Mouse (Mus musculus): Measurements from ENCODE around the gene Rpl27a.

Rpl27a gene

DNA sequence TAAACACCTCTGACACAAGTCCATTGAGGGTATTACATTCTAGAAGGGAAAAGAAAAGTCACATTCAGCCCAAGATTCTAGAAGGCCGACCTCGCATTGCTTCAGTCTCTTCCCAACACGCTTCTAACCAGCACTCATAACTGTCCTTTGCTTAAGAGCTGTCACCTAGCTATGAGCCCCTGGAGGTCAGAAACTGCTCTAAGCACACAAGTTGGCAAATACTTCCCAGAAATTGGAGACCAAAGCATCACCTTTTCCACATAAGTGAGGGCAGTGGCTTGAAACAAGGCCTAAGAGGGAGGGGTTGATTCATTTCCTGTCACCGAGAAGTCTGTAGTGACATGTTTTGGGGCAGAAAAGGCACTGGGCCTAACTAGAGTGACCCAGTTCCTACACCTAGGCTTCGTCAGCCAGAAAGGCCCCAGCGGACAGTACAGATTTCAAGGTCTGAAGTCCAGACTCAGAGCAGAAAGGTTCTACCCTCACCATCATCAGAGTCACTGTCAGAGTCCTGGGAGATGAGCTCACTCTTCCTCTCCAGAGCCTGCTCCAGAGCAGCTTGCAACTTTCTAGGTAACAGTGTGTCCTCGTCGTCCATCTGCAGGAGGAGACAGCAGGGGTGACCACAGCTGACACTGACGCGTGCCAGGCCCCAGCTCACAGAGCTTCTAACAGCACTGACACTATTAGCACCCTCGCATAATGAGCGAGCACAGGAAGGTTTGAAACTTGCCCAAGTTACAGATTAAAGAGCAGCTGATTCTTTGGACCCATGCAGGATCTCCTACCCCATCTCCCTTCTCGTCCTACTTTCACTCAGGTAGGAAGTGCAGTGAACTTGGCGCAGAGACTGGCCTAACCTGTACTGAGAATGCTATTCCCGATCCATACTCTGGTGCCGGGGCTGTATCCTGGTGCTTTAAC lies 7.1 kb downstream of the Rpl27a start:
- in situ Hi-C loops (cut with MboI), result no loop called here

DNA sequence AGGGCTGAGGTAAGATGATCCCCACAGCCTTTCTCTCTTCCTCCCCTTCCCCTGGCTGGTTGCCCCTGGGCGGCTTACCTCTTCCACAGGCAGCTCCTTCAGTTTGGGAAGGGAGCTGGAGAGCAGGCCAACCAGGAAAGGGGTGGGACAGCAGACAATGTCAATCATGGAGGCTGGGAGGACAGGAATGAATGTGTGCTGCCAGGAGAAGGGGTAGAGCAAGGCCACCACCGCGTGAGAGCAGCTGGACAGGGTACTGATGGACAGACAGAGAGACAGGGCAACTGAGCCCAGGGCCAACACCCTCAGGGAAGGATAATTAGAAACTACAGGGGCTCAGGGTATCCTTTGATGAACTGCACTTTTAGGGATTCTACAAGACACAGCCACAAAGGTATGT lies 8.6 kb downstream of the Rpl27a start:
- in situ Hi-C loops (cut with MboI), result no loop called here

DNA sequence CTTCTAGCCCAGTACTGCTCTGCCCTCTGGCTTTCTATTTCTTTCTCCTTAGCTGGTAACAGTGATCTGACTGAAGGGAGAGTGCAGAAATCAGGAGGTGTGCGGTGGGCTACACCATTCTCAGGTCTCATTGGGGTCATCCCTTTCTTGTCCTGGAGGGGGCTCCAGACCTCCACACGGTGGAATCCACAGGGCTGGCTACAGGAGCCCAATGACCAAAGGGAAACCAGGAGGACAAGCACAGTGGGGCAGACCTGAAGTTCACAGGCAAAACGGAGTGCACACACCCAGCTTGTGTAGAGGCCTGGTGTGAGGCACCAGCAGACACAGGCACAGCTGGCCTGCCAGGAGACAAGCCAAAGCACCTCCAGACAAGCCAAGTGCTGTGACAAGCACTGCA lies 9.4 kb downstream of the Rpl27a start:
- in situ Hi-C loops (cut with MboI), result no loop called here

DNA sequence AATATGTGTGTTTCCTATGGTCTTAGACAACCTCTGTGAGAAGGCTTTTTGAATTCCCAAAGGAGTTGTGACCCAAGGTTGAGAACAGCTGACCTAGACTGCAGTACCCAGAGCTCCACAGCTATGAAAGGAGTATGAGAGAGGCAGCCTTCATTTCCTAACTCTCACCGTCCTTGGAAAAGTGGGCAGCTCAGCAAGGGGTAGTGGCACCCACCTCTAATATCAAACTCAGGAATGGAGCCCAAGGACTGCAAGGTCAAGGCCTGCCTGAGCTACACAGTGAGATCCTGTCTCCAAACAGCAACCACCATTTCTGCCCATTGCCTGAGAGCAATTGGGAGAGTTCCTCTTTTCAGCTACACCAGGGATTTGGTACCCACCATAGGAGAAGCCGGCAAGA lies 10.8 kb downstream of the Rpl27a start:
- in situ Hi-C loops (cut with MboI), result no loop called here

DNA sequence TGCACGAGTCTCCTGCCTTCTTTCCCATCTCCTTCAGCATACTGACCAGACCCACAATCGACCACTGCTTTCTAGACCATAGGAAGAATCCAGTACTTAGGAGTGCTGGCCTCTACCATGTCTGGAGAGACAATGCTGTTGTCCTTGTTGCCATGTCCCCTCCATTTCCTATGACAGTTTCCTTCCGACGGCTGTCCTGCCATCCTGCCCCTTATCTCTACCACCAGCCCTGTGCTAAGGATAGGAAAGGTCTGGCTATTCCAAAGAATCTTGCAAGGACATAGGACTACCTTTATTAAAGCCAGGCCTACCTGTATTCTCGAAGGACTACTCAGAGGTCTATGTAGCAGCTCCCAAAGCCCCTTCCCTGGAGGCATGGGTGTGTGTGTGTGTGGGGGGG lies 12.6 kb downstream of the Rpl27a start:
- in situ Hi-C loops (cut with MboI), result no loop called here

DNA sequence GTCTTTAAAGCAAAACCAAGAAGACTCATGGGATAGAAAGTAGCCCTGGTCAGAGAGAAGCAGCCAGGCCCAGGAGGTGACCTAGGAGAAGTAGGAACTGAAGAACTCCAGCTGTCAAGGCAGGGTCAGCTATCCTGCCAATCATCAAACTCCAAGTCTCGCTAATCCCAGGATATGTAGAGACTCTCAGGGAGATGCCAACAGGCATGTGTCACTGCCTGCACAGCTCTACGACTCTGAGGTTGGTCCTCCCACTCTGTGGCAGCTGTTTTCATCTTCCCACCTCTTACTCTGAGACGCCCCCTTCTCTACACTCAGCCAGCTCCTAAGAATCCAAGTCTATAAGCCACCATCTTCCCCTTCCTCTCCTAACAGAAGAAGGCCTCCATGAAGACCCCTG lies 13.7 kb downstream of the Rpl27a start:
- in situ Hi-C loops (cut with MboI), result no loop called here

DNA sequence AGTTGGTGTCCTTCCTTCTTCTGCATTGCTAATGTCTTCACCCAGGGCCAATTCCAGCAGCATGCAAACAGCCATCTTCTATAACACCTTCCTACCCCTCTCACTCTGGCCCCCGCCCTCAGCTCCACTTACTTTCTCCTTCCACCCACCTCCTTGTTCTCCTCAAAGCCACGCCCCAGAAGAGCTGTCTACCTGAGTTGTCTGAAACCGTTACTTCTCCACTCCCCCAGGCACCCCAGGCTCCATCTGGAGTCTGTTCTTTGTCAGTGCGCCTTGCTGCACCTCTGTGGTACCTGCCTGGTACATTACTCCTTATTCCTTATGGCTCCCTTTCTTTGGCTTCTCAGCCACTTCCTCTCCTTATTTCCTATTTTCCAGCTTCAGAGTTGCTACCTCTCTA lies 14.2 kb downstream of the Rpl27a start:
- in situ Hi-C loops (cut with MboI), result no loop called here

DNA sequence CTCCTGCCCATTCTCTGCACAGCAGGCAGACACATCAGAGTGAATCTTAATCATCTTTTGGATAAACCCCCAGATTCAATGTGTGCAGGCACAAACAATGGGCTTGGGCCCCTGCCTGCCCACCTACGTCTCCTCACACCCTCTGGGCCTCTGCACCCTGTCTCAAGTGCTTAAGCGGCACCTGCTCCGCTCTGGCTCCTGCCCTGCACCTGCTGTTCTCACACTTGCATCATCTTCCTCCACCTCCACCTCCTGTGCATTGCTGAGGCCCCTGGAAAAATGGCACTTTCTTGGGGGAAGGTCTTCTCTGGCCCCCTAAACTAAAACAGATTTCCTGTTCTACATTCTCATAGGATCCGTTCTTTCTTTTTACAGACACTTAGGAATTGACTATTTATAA lies 14.9 kb downstream of the Rpl27a start:
- in situ Hi-C loops (cut with MboI), result no loop called here

DNA sequence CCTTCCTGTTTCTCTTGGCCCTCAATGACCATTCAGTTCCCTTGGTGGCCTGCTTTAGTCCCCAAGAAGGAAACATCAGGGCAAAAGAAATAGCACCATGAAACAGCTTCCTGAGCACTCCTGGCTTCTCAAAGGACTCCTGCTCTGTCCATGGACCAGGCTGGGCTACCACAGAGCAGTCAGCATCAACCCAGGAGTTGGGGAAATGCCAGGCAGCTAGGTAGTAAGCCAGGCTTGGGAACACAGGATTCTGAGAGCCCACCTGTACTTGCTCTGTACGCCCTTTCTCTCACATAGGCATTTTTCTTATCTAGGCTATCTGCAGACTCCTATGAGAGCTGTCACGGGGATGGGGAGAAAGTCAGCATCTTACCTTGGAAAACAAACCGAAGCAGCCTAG lies 16.0 kb downstream of the Rpl27a start:
- in situ Hi-C loops (cut with MboI), result no loop called here

DNA sequence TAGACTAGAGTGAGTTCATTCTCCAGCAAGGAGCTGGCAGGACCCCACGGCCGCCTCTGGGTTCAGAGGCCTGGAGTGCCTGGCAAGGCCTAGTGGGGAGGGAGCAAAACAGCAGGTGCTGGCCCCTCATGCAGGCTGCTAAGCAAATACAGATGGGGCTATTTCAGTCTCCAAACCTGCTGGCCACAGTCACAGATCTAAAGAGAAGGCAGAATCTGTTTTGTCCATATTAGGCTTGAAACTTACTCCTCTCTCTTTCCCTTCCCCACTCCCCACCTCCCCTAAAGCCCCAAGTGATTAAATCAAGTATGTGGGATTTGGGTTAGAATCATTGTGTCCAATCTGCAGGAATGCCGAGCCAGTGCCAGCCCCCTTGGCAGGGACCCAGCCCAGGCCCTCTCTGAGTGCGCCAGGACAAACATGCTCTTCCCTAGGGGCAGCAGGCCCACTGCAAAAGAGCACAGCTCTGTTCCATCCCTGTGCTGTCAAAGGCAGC lies 17.6 kb downstream of the Rpl27a start:
- in situ Hi-C loops (cut with MboI), result no loop called here

DNA sequence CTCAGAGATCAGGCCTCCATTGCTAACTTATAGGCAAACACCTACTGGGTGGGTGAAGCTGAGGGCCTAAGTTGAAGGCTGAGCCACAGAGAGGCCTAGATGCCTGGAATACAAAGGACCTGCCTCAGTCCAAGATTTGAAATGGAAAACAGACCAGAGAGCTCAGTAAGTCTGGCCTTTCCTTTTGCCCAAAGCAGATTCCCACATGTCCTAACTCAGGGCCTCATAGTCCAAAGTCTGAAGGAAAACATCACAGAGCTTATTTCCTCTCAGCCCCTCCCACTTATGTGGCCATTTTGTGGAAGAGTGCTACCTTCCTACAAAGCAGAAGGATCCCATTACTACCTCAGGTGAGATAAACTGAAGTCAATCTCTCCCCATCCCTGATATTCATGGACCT lies 22.0 kb downstream of the Rpl27a start:
- in situ Hi-C loops (cut with MboI), result no loop called here

DNA sequence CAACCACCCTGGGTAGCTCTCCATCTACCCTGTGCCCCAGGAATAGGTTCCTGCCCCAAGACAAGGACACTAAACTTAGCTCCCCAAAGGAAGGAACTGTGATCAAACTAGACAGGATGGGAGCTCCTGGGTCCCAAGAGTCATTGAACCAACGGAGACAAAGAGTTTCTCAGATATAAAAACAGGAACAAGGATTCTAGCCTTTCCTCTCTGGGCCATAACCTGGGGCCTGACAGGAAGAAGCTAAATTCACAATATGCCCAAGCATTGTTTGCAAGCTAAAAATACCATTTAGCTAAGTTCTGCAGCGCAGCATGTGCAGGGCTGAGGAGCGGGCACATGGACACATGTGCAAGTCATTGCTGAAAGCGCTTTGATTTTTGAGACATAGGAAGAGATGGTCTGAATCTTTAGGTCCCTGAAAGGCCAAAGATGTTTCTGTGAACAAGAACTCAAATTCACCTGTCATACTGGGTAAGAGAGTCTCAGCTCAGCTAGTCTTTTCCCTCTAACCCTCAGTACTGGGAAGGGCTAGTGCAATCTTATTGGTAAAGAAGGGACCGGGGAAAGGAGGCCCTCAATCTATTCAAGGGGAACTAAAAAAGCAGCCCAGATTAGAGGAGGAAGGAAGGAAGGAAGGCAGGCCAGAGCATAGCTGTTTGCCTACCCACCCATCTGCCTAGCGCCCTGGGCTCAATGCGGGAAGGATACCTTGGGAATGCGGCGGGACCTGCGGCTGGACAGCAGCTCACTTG lies 22.8 kb downstream of the Rpl27a start:
- in situ Hi-C loops (cut with MboI), result no loop called here

DNA sequence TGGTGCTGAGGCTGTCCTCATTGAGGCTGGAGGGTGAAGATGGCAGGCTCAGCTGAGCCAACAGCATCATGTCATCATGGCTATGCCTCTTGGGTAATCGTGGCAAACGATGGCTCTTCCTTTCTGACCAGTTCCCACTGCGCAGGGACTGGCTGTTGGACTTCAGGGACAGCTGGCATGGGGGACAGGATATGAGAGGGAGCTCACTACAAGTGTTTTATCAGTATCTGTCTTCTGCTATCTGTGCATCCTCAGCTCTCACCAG lies 23.3 kb downstream of the Rpl27a start:
- in situ Hi-C loops (cut with MboI), result no loop called here

DNA sequence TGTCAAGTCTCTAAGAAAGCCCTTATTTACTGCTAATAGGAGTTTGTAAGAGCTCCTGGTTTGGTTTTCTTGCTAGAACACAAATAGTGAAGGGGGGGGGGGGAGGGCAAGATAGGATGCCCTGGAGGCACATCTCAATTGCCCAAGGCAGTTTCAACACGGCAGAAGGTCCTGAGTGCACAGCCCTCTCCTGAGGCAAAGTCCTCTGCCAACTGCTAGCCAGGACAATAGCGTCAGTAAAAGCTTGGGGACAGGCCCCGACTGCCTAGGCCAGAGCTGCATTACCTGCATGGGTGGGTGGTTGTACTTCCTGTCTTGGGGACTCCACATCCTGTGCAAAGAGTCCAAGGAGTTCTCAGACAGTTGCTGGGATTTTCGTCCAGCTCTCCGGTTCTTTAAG lies 25.8 kb downstream of the Rpl27a start:
- in situ Hi-C loops (cut with MboI), result no loop called here

DNA sequence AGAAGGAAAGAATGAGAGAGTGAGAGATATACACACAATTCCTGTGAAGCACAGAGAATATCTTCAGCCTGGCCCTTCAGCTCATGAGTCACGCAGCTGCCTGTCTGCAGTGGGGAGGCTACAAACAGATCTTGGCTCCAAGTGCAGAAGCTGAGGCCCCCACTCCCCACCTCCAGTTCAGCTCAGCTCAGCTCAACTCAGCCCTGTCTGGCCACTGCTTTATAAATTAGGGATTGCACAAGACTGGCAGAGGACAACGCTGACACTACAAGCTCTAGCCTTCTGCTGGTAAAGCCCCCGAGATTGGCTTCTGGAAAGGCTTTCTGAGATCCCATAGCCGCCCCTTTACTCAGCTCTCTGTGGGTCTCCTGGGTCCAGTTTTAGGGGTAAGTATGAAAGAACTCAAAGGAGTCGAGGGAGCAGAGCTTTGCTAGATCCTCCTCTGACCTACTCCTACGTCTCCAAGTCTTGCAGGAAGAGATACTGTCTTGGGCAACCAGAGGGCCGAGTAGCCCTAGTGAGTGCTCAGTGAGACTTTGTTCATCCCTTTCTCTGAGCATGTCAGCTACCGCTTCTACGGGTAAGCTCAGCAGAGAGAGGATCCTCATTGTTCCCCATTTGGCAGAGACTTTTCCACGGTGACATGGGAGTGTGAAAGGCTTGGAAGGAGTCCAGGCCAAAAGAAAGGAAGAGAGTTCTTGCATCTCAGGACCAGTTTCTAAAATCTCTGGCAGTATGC lies 26.5 kb downstream of the Rpl27a start:
- in situ Hi-C loops (cut with MboI), result no loop called here

DNA sequence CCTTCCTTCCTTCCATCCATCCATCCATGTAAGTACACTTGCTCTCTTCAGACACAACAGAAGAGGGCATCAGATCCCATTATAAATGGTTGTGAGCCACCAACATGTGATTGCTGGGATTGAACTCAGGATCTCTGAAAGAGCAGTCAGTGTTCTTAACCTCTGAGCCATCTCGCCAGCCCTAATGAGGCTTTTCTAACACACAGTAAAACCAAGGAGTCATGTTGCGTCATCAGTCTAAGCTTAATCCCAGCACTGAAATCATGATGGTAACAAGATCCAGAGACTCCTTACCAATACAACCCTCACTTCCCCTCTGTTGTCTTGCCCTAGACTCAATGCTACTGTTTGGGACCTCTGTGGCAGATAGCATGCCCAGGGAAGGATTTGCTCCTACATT lies 27.2 kb downstream of the Rpl27a start:
- in situ Hi-C loops (cut with MboI), result no loop called here

DNA sequence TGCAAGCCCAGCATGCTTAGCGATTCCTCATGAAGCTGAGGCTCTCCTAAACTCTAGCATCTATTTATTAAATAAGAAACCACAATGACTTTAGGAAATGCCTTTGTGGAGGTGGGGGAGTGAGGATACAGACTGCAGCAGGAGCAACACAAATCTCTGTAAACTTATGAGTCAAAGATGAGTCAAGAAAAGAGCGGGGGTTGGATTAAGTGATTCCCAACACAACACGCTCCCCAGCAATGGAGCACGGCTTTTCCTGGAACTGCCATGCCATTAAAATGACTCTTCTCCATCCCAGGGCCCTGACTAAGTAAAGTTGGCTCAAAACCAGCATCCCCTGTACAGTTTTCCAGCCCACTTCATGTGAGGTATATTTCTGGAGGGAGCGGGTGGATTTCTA lies 27.8 kb downstream of the Rpl27a start:
- in situ Hi-C loops (cut with MboI), result no loop called here

DNA sequence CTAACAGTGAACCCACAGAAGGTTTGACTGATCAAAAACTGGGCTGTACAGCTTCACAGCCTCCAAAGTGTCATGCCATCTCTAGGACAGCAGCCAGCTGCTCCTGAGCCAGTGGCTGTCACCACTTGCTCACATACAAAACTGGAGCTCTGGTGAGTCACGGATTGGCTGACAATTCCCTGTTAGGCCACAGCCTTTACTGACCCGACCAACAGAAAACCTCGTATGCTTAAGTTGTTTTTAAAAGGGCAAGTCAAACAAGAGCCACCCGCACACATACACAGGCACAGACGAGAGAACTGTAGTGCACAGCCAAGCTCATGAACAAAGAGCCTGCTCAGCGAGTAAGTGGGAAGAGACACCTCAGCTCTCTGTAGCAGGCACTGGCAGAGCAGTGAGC lies 40.6 kb downstream of the Rpl27a start:
- in situ Hi-C loops (cut with MboI), result no loop called here

DNA sequence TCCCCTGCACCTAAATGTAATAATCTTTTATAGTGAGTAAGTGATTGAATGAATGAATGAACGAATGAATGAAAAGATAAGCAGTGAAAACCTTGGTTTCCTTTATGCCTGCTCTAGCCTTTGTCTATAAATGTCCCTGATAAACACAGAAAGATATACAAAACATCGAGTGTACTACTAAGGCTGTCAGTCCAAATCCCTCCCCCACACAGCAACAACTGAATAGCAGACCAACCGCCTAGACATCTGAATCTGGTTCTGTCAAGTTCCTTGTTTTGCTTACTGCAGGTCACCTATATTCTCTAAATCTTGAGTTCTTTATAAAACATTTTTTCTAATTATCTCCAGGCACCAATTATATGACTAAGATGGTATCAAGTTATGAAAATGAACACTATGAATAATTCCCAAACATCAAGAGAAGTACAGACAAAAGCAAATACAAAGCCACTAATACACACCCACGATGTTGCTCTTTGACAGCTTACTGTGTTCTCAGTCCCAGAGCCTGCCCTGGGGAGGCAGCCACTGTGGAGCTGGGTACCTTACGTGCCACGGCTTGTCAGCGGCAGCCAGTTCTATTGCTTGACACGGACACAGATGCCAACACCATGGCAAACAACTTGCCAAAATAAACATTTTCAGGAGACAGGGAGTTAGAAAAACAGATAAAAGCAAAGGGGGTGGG lies 42.7 kb downstream of the Rpl27a start:
- in situ Hi-C loops (cut with MboI), result no loop called here

DNA sequence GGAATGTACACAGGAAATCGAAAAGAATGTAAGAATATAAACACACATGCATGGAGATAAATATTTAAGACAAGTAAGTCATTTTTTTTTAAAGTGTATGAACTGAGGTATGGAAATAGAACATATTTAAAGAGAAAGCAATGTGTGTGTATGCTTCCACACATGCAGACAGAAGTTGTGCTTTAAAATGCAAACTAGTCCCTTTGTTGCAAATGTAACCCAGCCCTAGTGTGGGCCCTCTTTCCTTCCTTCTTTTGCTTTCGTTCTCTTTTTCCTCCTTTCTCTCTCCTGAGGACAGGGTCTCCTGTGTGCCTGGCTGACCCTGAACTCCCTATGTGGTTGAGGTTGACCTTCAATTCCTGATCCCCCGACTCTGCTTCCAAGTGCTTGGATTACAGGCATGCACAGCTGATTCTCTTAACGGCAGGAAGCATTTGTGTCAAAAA lies 43.2 kb downstream of the Rpl27a start:
- in situ Hi-C loops (cut with MboI), result no loop called here

DNA sequence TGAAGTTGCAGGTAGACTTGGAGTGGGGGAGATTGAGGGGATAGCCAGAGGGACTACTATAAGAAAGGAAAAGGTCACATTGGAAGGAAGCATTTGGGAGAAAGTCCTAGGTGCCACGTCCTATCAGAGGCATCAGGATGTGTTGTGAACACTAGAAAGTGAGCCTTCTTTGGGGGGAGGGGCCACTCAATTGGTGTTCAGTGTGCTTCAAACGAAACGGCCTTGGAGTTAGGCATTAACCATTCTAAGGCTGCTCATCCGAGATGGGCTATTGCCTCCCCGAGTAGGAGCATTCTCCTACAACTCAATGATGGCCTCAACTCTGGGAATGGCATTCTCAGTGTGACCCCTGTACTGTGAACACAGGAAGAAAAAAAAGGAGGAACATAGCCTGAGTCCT lies 43.7 kb downstream of the Rpl27a start:
- in situ Hi-C loops (cut with MboI), result no loop called here

DNA sequence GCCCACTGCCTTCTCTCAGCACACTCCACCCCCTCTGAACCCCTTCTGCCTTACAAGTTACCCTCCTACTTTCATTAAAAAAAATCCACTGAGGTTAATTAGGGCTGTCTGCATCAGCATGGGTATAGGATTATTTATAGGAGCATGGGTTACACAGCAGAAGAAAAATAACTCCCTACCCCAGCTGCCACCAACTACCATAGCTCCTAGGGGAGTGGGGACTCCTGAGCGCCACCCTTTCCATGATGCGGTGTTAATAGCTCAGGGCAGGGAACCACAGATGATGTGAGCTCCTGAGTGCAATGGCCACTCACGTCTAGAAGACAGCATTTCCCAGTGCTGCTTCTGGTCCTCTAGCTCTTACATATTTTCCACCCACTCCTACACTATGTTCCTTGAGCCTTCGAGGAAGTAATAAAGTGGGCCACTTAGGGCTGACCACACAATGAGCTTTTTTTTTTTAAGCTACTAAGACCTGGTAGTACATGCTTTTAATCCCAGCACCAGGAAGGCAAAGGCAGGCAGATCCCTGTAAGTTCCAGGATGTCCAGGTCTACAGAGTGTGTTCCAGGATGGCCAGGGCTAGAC lies 44.9 kb downstream of the Rpl27a start:
- in situ Hi-C loops (cut with MboI), result no loop called here

Measured in mature B cell (primary cell).